Mouse (Mus musculus): ENCODE data around the gene Immt. TPM values are rescaled to one million over a fixed set of nuclear protein-coding genes. Genes with fewer than 3 reads are reported as not detected.
A peak's percentile ranks its signal among the peaks of the same experiment; 100 is the strongest.
"Not testable (repeated sequence)": the region's sequence is repeated elsewhere in the genome, so short reads cannot be mapped to it uniquely, and the experiment has no call there.

Gene Immt
- polyA plus RNA-seq, 1 experiment from 2014 or later, result 208 TPM

GRCm38 (mm10) chr6:71826869-71827268, 4.3 kb upstream of the Immt start, which contains the start of gene Mrpl35:
Gene Mrpl35, minus strand, starts transcription at chr6:71826969.
- WGBS, result 57% methylated on average over 1 of the region's 1 CpGs
- no peak within 1 kb of the TSS for H3K9ac ChIP-seq (ENCODE audit: low read length)
- no peak for ATAC-seq (ENCODE audit: insufficient number of reproducible peaks, low FRiP score, low TSS enrichment, low read depth)
- no peaks in the 10 kb centered on the region for H3K9me3 ChIP-seq (ENCODE audit: control insufficient read depth, low read length)
- H3K4me1 ChIP-seq (ENCODE audit: control insufficient read depth, insufficient read depth, low read length), result no peaks in the 10 kb centered on the region
- H3K27me3 ChIP-seq (ENCODE audit: control insufficient read depth, insufficient read depth, low read length), result no peaks in the 10 kb centered on the region
- no peak for DNase-seq (ENCODE audit: low spot score)
- H3K4me2 ChIP-seq (ENCODE audit: low read depth, severe bottlenecking), result no peak within 1 kb of the TSS
- no peaks in the 10 kb centered on the region for H3K36me3 ChIP-seq (ENCODE audit: control insufficient read depth, insufficient read depth, low read length)
- no peak within 1 kb of the TSS for H3K27ac ChIP-seq (replicated peaks; ENCODE audit: low read depth, low read length)
- no peak within 1 kb of the TSS for H3K4me3 ChIP-seq (ENCODE audit: low read depth, low read length)

- Histone ChIP-seq H3K27me3 (ENCODE audit: control insufficient read depth, insufficient read depth, low read length) (no peaks in the 10 kb centered on the region), H3K36me3 (ENCODE audit: control insufficient read depth, insufficient read depth, low read length) (no peaks in the 10 kb centered on the region; the same call in 1 of the 2 replicates), H3K27ac (replicated peaks; ENCODE audit: low read depth, low read length) (no peak overlapping the region), H3K9ac (ENCODE audit: low read length) (no peak overlapping the region), H3K4me2 (ENCODE audit: low read depth, severe bottlenecking) (no peak overlapping the region), H3K9me3 (ENCODE audit: control insufficient read depth, low read length) (no peaks in the 10 kb centered on the region), H3K4me3 (ENCODE audit: low read depth, low read length) (no peak overlapping the region), H3K4me1 (ENCODE audit: control insufficient read depth, insufficient read depth, low read length) (peaks cover 5% of the 10 kb centered on the region)
- ATAC-seq (ENCODE audit: insufficient number of reproducible peaks, low FRiP score, low TSS enrichment, low read depth), result no peak
- DNase-seq (ENCODE audit: low spot score), result no peak
- WGBS, result 89% methylated on average over 9 of the region's 9 CpGs
These were observed 1.4 kb upstream of the Immt start for GRCm38 (mm10) chr6:71829768-71830167.

DNA sequence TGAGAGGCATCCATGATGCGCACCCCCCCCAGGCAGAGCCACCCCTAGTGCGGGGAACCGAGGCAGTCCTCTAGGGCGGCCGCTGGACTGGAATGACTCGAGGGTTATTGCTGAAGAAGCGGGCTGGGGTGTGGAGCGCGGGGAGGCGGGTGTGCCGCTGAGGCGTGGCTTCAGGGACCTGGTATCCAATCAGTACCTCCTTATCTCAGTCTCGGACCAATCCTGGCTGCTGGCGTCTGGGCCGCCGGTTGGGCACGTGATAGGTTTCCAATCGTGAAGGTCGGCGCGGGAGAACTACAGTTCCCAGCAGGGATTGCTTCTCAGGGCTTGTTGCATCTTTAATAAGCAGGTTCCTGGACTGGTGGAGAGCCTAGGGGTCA, 440 bp downstream of the Immt start:
- H3K9me3 ChIP-seq (ENCODE audit: control insufficient read depth, low read length), result no peaks in the 10 kb centered on the region
- 0% methylated on average over 21 of the region's 21 CpGs for WGBS
- peak overlapping the region; percentile 75 for H3K27ac ChIP-seq (replicated peaks; ENCODE audit: low read depth, low read length)
- H3K9ac ChIP-seq (ENCODE audit: low read length), result peak overlapping the region; percentile 86
- peak overlapping the region; percentile 64 for H3K4me2 ChIP-seq (ENCODE audit: low read depth, severe bottlenecking)
- ATAC-seq (ENCODE audit: insufficient number of reproducible peaks, low FRiP score, low TSS enrichment, low read depth), result peak; percentile 97
- peak; percentile 93 for DNase-seq (ENCODE audit: low spot score)
- peak overlapping the region; percentile 80 for H3K4me3 ChIP-seq (ENCODE audit: low read depth, low read length)
- peaks cover 5% of the 10 kb centered on the region for H3K4me1 ChIP-seq (ENCODE audit: control insufficient read depth, insufficient read depth, low read length)
- no peaks in the 10 kb centered on the region; the same call in 1 of the 2 replicates for H3K36me3 ChIP-seq (ENCODE audit: control insufficient read depth, insufficient read depth, low read length)
- H3K27me3 ChIP-seq (ENCODE audit: control insufficient read depth, insufficient read depth, low read length), result no peaks in the 10 kb centered on the region

DNA sequence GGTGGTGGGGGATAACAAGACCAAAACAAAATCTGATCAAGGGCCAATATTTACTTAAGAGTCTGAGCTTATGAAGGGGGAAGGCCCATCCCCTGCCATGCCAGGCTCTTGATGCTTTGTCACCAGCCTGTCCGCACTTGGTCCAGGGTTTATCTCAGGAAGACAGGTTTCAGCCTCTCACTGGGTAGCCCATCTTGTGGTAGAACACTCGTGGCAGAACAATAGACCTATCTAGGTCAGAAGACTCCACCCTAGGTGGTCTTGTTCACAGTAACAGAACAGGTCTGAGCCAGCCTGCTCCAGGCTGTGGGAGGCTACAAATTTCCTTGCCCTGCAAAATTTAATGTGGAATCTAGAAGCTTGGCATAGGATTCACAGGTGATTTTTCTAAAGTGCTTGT, 5.7 kb downstream of the Immt start:
- Histone ChIP-seq H3K9ac (ENCODE audit: low read length) (no peak overlapping the region), H3K4me1 (ENCODE audit: control insufficient read depth, insufficient read depth, low read length) (peaks cover 5% of the 10 kb centered on the region), H3K27me3 (ENCODE audit: control insufficient read depth, insufficient read depth, low read length) (no peaks in the 10 kb centered on the region), H3K36me3 (ENCODE audit: control insufficient read depth, insufficient read depth, low read length) (peaks cover 3% of the 10 kb centered on the region), H3K4me3 (ENCODE audit: low read depth, low read length) (no peak overlapping the region), H3K27ac (replicated peaks; ENCODE audit: low read depth, low read length) (no peak overlapping the region), H3K4me2 (ENCODE audit: low read depth, severe bottlenecking) (no peak overlapping the region), H3K9me3 (ENCODE audit: control insufficient read depth, low read length) (no peaks in the 10 kb centered on the region)
- ATAC-seq (ENCODE audit: insufficient number of reproducible peaks, low FRiP score, low TSS enrichment, low read depth) (no peak), DNase-seq (ENCODE audit: low spot score) (no peak)
- 88% methylated on average over 2 of the region's 2 CpGs for WGBS

DNA sequence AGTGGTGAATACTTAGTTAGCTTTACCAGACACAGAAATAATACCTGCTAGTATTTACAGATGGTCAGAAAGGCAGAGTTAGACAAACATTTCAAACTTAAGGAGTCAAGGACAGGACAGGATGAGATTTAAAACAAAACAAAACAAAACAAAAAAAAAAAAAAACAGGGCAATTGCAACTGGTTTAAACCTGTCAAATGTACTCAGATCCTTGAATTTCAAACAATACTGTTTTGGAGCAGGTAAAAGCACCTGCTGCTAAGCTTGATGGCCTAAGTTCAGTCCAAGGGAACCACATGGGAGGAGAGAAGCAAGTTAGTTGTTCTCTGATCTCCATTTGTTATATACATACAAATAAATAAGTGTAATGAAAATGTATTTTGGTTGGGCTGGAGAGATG, 8.7 kb downstream of the Immt start:
- no peak overlapping the region for H3K4me3 ChIP-seq (ENCODE audit: low read depth, low read length)
- DNase-seq (ENCODE audit: low spot score), result no peak
- no peaks in the 10 kb centered on the region for H3K4me1 ChIP-seq (ENCODE audit: control insufficient read depth, insufficient read depth, low read length)
- H3K9me3 ChIP-seq (ENCODE audit: control insufficient read depth, low read length), result no peaks in the 10 kb centered on the region
- H3K36me3 ChIP-seq (ENCODE audit: control insufficient read depth, insufficient read depth, low read length), result peaks cover 3% of the 10 kb centered on the region
- no peak for ATAC-seq (ENCODE audit: insufficient number of reproducible peaks, low FRiP score, low TSS enrichment, low read depth)
- no peak overlapping the region for H3K4me2 ChIP-seq (ENCODE audit: low read depth, severe bottlenecking)
- no peak overlapping the region for H3K9ac ChIP-seq (ENCODE audit: low read length)
- H3K27ac ChIP-seq (replicated peaks; ENCODE audit: low read depth, low read length), result no peak overlapping the region
- H3K27me3 ChIP-seq (ENCODE audit: control insufficient read depth, insufficient read depth, low read length), result no peaks in the 10 kb centered on the region

DNA sequence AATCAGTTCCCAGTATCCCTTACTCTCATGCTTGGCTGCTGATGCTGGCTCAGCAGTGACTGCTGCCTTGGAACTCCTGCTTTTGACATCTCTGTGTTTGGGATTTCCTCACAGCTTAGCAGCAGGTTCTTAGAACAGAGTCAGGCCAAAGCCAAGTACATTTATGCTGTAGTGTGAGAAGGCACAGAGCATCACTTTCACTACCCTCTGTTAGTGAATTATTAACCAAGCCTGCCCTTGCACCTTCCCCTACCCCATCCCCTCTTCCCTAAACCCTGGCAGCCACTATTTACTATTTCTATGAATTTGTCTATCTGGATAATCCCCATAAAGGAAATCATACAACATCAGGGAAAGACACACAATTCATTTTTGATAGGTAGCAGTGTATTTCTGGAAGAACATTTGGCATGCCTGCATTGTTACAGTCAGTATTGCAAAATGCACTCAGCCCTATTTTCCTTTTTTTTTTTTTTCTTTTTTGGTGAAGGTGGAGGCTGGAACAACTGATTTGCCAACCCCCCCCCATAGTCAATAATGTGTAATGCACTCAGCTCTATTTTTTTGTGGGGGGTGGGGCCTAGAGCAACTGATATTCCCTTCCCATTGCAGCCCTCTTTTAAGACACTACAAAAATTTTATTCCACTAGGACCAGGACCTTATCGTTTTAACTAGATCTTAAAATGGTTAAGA, 9.6 kb downstream of the Immt start:
- H3K4me2 ChIP-seq (ENCODE audit: low read depth, severe bottlenecking), result no peak overlapping the region
- DNase-seq (ENCODE audit: low spot score) (no peak), ATAC-seq (ENCODE audit: insufficient number of reproducible peaks, low FRiP score, low TSS enrichment, low read depth) (no peak)
- H3K9me3 ChIP-seq (ENCODE audit: control insufficient read depth, low read length), result no peaks in the 10 kb centered on the region
- H3K27ac ChIP-seq (replicated peaks; ENCODE audit: low read depth, low read length), result no peak overlapping the region
- H3K27me3 ChIP-seq (ENCODE audit: control insufficient read depth, insufficient read depth, low read length), result no peaks in the 10 kb centered on the region
- no peak overlapping the region for H3K9ac ChIP-seq (ENCODE audit: low read length)
- 96% methylated on average over 1 of the region's 1 CpGs for WGBS
- no peak overlapping the region for H3K4me3 ChIP-seq (ENCODE audit: low read depth, low read length)
- no peaks in the 10 kb centered on the region for H3K4me1 ChIP-seq (ENCODE audit: control insufficient read depth, insufficient read depth, low read length)
- H3K36me3 ChIP-seq (ENCODE audit: control insufficient read depth, insufficient read depth, low read length), result peaks cover 3% of the 10 kb centered on the region

GRCm38 (mm10) chr6:71846906-71847305, 15.8 kb downstream of the Immt start:
- H3K9me3 ChIP-seq (ENCODE audit: control insufficient read depth, low read length); ATAC-seq (ENCODE audit: insufficient number of reproducible peaks, low FRiP score, low TSS enrichment, low read depth); DNase-seq (ENCODE audit: low spot score); H3K4me2 ChIP-seq (ENCODE audit: low read depth, severe bottlenecking); H3K27me3 ChIP-seq (ENCODE audit: control insufficient read depth, insufficient read depth, low read length); H3K9ac ChIP-seq (ENCODE audit: low read length); H3K27ac ChIP-seq (replicated peaks; ENCODE audit: low read depth, low read length); H3K4me1 ChIP-seq (ENCODE audit: control insufficient read depth, insufficient read depth, low read length); H3K4me3 ChIP-seq (ENCODE audit: low read depth, low read length); H3K36me3 ChIP-seq (ENCODE audit: control insufficient read depth, insufficient read depth, low read length): not testable (repeated sequence)
- 95% methylated on average over 6 of the region's 6 CpGs for WGBS

GRCm38 (mm10) chr6:71867751-71868150, 36.6 kb downstream of the Immt start:
- ATAC-seq (ENCODE audit: insufficient number of reproducible peaks, low FRiP score, low TSS enrichment, low read depth), result no peak
- WGBS, result 97% methylated on average over 2 of the region's 2 CpGs
- Histone ChIP-seq H3K9me3 (ENCODE audit: control insufficient read depth, low read length) (no peaks in the 10 kb centered on the region), H3K27me3 (ENCODE audit: control insufficient read depth, insufficient read depth, low read length) (no peaks in the 10 kb centered on the region), H3K27ac (replicated peaks; ENCODE audit: low read depth, low read length) (no peak overlapping the region), H3K4me3 (ENCODE audit: low read depth, low read length) (no peak overlapping the region), H3K4me2 (ENCODE audit: low read depth, severe bottlenecking) (no peak overlapping the region), H3K36me3 (ENCODE audit: control insufficient read depth, insufficient read depth, low read length) (peaks cover 26% of the 10 kb centered on the region), H3K9ac (ENCODE audit: low read length) (no peak overlapping the region), H3K4me1 (ENCODE audit: control insufficient read depth, insufficient read depth, low read length) (no peaks in the 10 kb centered on the region)
- DNase-seq (ENCODE audit: low spot score), result no peak

- no peaks in the 10 kb centered on the region for H3K4me1 ChIP-seq (ENCODE audit: control insufficient read depth, insufficient read depth, low read length)
- no peak overlapping the region for H3K27ac ChIP-seq (replicated peaks; ENCODE audit: low read depth, low read length)
- H3K36me3 ChIP-seq (ENCODE audit: control insufficient read depth, insufficient read depth, low read length), result peaks cover 30% of the 10 kb centered on the region
- no peak for ATAC-seq (ENCODE audit: insufficient number of reproducible peaks, low FRiP score, low TSS enrichment, low read depth)
- no peaks in the 10 kb centered on the region for H3K27me3 ChIP-seq (ENCODE audit: control insufficient read depth, insufficient read depth, low read length)
- H3K9ac ChIP-seq (ENCODE audit: low read length), result no peak overlapping the region
- 82% methylated on average over 1 of the region's 1 CpGs for WGBS
- no peak overlapping the region for H3K4me3 ChIP-seq (ENCODE audit: low read depth, low read length)
- no peak for DNase-seq (ENCODE audit: low spot score)
- no peaks in the 10 kb centered on the region for H3K9me3 ChIP-seq (ENCODE audit: control insufficient read depth, low read length)
- no peak overlapping the region for H3K4me2 ChIP-seq (ENCODE audit: low read depth, severe bottlenecking)
These were observed 37.7 kb downstream of the Immt start for GRCm38 (mm10) chr6:71868809-71869208.

All from limb, embryonic 11.5 days (tissue).